Mouse (Mus musculus): ENCODE measurements around the gene Cyp4v3. TPM values are rescaled to one million over a fixed set of nuclear protein-coding genes. Genes with fewer than 3 reads are reported as not detected.

The Cyp4v3 gene
- polyA plus RNA-seq, 1 experiment from 2014 or later: 0.49 TPM

DNA sequence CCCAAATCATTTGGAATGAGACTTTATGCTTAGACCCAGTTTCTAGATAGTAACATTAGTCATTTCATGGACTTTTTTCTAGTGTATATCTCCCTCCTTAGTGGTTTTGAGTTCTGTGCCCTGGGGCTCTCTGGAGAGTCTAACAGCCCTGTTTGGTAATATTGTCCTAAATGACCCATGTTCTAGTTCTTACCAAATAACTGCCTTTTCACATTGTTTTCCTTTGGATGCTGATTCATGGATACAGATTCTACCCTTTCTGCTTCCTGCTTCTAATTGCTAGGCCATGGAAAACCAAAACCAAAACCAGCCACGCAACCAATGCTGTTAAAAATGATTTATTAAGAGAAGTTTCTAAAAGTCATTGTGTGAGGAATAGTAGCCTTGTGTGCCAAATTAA is 27.5 kb downstream of the Cyp4v3 start:
- H3K36me3 ChIP-seq (ENCODE audit: poor library complexity, severe bottlenecking): no peaks in the 10 kb centered on the region
- ATAC-seq: no peak
- no peaks in the 10 kb centered on the region for H3K4me1 ChIP-seq
- no peaks in the 10 kb centered on the region for H3K9me3 ChIP-seq (replicated peaks)
- no peak overlapping the region for H3K4me3 ChIP-seq
- no peaks in the 10 kb centered on the region for H3K27me3 ChIP-seq
- no peak overlapping the region for H3K4me2 ChIP-seq
- 85% methylated on average over 1 of the region's 1 CpGs for WGBS
- H3K27ac ChIP-seq: no peak overlapping the region
- H3K9ac ChIP-seq: no peak overlapping the region

DNA sequence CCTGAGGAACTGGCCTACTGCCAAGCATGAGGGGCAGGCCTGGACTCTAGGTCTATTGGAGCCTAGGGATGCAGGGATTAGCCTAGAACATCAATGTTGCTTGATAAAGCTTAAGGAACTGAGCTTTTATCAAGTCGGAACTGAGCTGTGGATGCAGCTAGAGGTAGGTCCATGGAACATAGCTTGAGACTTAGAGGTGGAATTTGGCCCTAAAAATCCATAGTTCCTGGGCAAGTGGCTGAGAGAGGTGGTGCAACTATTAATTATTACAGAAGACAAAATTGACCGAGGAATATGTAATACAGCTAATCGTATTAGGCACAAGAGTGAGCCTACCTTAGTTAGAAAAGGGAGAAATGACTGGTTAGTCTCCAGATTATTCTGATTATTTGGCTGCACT is 28.7 kb downstream of the Cyp4v3 start:
- Histone ChIP-seq H3K36me3 (ENCODE audit: poor library complexity, severe bottlenecking) (no peaks in the 10 kb centered on the region), H3K4me2 (no peak overlapping the region), H3K9me3 (replicated peaks) (no peaks in the 10 kb centered on the region), H3K4me1 (no peaks in the 10 kb centered on the region), H3K27me3 (no peaks in the 10 kb centered on the region), H3K27ac (no peak overlapping the region), H3K9ac (no peak overlapping the region), H3K4me3 (no peak overlapping the region)
- ATAC-seq: no peak
- WGBS: 86% methylated on average over 3 of the region's 3 CpGs

DNA sequence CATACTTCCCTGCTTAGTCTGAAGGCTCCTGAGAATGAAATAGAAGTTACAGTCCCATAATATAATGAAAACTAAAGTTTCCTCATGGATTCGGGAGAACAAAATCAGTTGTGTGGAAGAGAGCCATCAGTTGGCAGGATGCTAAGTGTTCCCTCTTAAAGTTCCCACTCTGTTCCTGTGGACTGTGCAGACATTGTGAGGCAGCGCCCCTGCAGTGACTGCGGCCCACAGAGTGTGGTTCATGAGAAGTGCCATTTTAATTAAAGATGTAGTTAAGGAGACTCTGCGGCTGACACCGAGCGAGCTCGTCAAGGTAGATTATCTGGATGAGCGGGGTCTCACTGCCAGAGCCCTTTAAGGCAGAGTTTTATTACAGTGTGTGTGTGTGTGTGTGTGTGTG is 30.6 kb downstream of the Cyp4v3 start:
- ATAC-seq: no peak
- WGBS: 58% methylated on average over 8 of the region's 8 CpGs

DNA sequence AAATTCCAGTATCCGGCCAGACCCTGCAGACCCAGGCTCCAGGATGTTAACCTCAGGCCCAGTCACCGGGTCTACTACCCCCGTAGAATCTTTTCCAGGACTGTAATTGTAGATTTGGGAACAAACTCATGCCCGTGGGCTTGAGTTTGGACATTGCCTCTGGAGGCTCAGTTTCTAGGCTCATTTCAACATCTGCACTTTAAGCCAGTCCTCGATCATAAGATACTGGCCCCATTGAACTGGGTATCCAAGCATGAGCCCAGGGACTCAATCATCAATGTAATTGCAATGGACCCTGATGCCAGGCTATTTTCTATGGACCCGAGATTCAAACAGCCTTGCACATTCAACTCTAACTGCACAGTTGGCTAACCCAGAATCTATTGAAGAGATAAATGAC is 37.7 kb downstream of the Cyp4v3 start:
- H3K27me3 ChIP-seq: no peaks in the 10 kb centered on the region
- no peak overlapping the region for H3K4me3 ChIP-seq
- no peak overlapping the region for H3K9ac ChIP-seq
- no peaks in the 10 kb centered on the region for H3K36me3 ChIP-seq (ENCODE audit: poor library complexity, severe bottlenecking)
- no peak for ATAC-seq
- no peak overlapping the region for H3K4me2 ChIP-seq
- H3K4me1 ChIP-seq: no peaks in the 10 kb centered on the region
- 96% methylated on average over 6 of the region's 6 CpGs for WGBS
- H3K9me3 ChIP-seq (replicated peaks): no peaks in the 10 kb centered on the region
- H3K27ac ChIP-seq: no peak overlapping the region

More for the DNA sequence above, 30.6 kb downstream of the Cyp4v3 start:
- H3K9ac ChIP-seq: no peak overlapping the region
- H3K27me3 ChIP-seq: no peaks in the 10 kb centered on the region
- H3K4me1 ChIP-seq: no peaks in the 10 kb centered on the region
- H3K4me2 ChIP-seq: no peak overlapping the region
- H3K4me3 ChIP-seq: no peak overlapping the region
- H3K36me3 ChIP-seq (ENCODE audit: poor library complexity, severe bottlenecking): no peaks in the 10 kb centered on the region
- no peaks in the 10 kb centered on the region for H3K9me3 ChIP-seq (replicated peaks)
- H3K27ac ChIP-seq: no peak overlapping the region

DNA sequence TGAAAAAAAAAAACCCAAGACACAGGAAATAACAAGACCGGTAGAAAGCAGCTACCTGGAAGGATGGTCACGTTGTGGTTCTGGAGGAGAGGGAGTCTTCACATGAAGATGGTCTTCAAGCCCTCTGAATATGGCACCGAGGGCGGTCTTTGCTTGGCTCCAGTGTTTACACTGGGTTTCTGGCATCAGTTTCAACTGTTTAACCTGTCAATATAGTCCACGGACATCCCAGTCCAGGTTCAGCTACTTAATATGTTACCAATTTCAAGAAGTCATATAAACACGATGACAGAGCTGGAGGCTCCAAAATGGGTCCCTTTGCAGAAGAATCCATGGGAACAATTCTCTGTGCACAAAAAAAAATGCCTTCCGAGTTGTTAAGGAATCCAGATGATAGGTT is 38.3 kb downstream of the Cyp4v3 start, which contains the start of gene Klkb1:
Gene Klkb1, minus strand, starts transcription at position 173 of the 400 bp plus-strand sequence.
- Histone ChIP-seq H3K27ac (no peak within 1 kb of the TSS), H3K4me1 (no peaks in the 10 kb centered on the region), H3K4me2 (no peak within 1 kb of the TSS), H3K4me3 (no peak within 1 kb of the TSS), H3K27me3 (no peaks in the 10 kb centered on the region), H3K36me3 (ENCODE audit: poor library complexity, severe bottlenecking) (no peaks in the 10 kb centered on the region), H3K9ac (no peak within 1 kb of the TSS), H3K9me3 (replicated peaks) (no peaks in the 10 kb centered on the region)
- ATAC-seq: no peak
- WGBS: 91% methylated on average over 7 of the region's 7 CpGs

DNA sequence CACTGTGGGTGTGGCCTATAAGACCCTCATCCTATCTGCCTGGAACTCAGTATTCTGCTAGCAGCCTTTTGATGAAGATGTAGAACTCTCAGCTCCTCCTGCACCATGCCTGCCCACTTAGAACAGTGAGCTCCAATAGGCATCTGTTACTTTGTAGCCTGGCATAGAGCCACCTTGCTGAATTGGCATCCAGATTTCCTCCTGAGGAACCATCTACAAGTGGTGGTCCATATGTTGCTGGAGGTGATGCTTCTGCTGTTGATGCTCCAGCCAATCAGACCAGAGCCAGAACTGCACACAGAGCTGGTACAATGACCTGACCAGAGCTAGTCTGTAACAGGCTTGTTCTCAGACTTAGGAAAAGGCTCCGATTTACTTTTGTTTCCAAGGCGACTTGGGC is 41.2 kb downstream of the Cyp4v3 start:
- no peak overlapping the region for H3K4me3 ChIP-seq
- no peaks in the 10 kb centered on the region for H3K27me3 ChIP-seq
- H3K27ac ChIP-seq: no peak overlapping the region
- H3K4me2 ChIP-seq: no peak overlapping the region
- no peak overlapping the region for H3K9ac ChIP-seq
- no peaks in the 10 kb centered on the region for H3K4me1 ChIP-seq
- no peaks in the 10 kb centered on the region for H3K36me3 ChIP-seq (ENCODE audit: poor library complexity, severe bottlenecking)
- no peaks in the 10 kb centered on the region for H3K9me3 ChIP-seq (replicated peaks)
- peak; percentile 83; the same call in 1 of the 2 replicates for ATAC-seq
- WGBS: 82% methylated on average over 2 of the region's 2 CpGs

DNA sequence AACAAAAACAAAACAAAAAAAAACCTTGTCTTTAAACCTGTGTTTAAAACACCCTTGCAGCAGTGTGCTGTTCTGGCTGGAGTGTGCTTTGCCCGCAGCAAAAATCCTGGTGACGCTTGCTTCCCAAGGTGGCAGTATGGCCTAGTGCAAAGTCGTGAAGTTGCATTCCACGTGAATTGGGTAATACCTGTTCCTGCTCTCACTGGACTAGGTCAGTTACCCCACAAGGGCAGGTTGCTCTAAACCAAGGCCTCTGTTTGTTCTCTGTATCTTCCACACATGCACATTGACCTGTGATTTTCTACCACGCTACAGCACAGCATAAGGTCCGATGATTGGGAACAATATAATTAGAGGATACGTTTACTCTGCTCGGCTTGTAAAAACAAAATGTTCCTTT is 51.4 kb downstream of the Cyp4v3 start:
- Histone ChIP-seq H3K4me1 (no peaks in the 10 kb centered on the region), H3K4me2 (no peak overlapping the region), H3K9me3 (replicated peaks) (no peaks in the 10 kb centered on the region), H3K9ac (no peak overlapping the region), H3K4me3 (no peak overlapping the region), H3K27me3 (no peaks in the 10 kb centered on the region), H3K36me3 (ENCODE audit: poor library complexity, severe bottlenecking) (no peaks in the 10 kb centered on the region), H3K27ac (no peak overlapping the region)
- no peak for ATAC-seq
- WGBS: 79% methylated on average over 8 of the region's 8 CpGs

DNA sequence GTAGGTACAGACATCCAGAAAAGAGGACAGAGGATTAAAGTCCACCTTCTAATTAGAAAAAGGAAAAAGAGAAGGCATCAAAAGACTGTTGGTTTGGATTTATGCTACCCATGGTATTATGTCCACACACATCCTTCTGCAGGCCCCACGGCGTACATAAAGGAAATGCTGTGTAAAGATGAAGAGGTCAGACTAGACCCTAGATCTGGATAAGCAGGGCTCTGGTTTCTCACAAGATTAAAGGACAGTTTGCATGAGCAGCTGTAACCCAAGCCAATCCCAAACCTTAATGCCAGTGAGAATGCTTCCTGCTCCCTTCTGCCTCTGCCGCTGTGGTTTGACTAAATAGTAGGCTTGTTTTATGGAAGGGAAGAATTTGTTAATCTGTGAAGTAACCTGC is 55.6 kb downstream of the Cyp4v3 start:
- no peak overlapping the region for H3K9ac ChIP-seq
- H3K9me3 ChIP-seq (replicated peaks): no peaks in the 10 kb centered on the region
- no peak overlapping the region for H3K4me2 ChIP-seq
- no peaks in the 10 kb centered on the region for H3K36me3 ChIP-seq (ENCODE audit: poor library complexity, severe bottlenecking)
- H3K27ac ChIP-seq: no peak overlapping the region
- H3K4me1 ChIP-seq: no peaks in the 10 kb centered on the region
- WGBS: 84% methylated on average over 3 of the region's 3 CpGs
- ATAC-seq: no peak
- H3K27me3 ChIP-seq: no peaks in the 10 kb centered on the region
- H3K4me3 ChIP-seq: no peak overlapping the region

DNA sequence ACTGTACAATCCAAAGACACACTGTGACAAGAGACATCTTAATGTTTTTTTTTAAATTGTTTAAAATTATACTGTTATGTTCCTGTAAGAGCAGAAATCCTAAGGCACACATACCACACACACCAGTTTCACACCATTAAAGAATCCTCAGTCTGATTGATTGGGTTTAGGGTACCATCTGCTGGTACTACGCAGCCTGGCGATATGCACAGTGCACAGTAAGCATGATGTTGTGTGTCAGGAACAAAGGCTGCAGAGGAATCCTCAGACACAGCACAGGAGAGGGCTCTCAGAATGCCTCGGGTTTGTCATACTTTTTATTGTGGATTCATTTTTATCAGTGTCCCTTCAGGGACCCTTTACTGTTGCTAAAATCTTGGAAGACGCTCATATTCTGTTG is 58.7 kb downstream of the Cyp4v3 start:
- WGBS: 87% methylated on average over 4 of the region's 4 CpGs
- no peak for ATAC-seq
- Histone ChIP-seq H3K4me2 (no peak overlapping the region), H3K4me3 (no peak overlapping the region), H3K27me3 (no peaks in the 10 kb centered on the region), H3K4me1 (no peaks in the 10 kb centered on the region), H3K27ac (no peak overlapping the region), H3K9me3 (replicated peaks) (no peaks in the 10 kb centered on the region), H3K9ac (no peak overlapping the region), H3K36me3 (ENCODE audit: poor library complexity, severe bottlenecking) (no peaks in the 10 kb centered on the region)

DNA sequence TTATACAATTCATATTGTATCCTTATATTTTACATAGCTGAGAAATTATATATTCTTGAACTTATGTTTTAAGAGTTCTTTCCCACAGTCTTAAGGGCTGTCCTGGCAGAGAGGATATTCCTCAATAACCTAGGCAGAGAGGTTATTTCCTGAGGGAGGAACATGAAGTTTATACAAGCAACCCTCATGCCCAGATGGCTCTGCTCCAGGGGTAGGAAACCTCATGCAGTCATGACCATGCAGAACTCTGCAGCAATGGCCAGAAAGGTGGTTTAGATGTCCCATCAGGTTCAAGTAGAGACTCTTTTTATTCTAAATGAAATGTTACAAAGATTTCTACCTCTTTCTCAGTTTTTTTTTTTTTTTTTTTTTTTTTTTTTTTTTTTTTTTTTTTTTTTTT is 64.0 kb downstream of the Cyp4v3 start:
- no peaks in the 10 kb centered on the region for H3K4me1 ChIP-seq
- H3K4me3 ChIP-seq: no peak overlapping the region
- no peaks in the 10 kb centered on the region for H3K9me3 ChIP-seq (replicated peaks)
- H3K27ac ChIP-seq: no peak overlapping the region
- no peak overlapping the region for H3K4me2 ChIP-seq
- ATAC-seq: no peak
- H3K36me3 ChIP-seq (ENCODE audit: poor library complexity, severe bottlenecking): no peaks in the 10 kb centered on the region
- no peaks in the 10 kb centered on the region for H3K27me3 ChIP-seq
- H3K9ac ChIP-seq: no peak overlapping the region

DNA sequence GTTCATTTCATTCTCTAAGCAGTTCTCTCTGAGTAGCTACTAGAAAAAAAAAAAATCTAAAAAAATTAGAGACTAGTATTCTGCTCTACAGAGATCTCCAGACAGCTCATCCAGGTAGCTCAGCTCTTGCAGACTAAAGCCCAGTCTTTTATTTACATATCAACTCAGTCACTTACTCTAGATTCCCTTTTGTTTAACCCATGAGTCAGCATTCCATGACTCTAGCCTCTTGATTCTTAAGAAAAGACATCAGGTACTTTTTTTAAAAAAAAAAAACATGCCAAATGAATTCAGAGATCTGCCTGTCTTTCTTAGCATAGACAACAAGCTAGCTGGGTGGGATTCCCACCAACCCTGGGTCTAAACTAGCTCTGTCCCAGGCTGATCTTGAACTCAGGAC is 64.5 kb downstream of the Cyp4v3 start:
- Histone ChIP-seq H3K27me3 (no peaks in the 10 kb centered on the region), H3K36me3 (ENCODE audit: poor library complexity, severe bottlenecking) (no peaks in the 10 kb centered on the region), H3K9ac (no peak overlapping the region), H3K4me1 (no peaks in the 10 kb centered on the region), H3K27ac (no peak overlapping the region), H3K9me3 (replicated peaks) (no peaks in the 10 kb centered on the region), H3K4me3 (no peak overlapping the region), H3K4me2 (no peak overlapping the region)
- no peak for ATAC-seq

DNA sequence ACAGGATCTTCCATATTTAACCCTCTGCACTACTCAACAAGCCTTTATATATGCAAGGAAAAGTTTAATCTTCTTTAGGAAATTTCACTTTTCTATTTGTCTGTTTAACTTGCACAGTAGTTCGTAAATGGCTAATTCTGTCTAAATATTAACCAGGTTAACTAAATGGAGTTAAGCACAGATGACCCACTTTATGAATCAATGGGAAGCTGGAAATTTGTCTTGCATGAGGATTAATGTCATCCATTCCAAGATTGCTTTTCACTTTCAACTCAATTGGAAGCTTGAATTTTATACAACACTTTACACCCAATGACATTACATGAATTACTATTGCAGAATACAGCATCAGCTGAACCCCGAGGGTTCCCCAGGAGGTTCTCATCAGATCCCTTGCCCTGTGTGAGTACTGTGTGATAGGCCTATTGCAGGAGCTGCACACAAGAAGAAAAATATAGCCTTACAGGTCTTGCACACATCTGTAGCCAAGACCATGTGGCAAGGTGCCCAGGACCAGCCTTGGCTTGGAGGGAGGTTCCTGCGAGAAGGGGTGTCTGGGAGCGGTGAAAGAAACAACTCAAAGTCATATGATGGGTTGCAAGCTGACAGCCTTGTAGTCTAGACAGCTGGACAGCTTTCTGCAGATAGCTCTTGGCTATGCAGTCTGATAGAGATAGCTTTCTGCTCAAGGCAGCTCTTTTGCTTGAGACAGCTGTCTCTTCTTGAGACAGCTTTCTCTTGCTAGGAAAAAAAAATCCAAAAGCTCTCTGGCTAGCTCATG is 65.2 kb downstream of the Cyp4v3 start:
- H3K9me3 ChIP-seq (replicated peaks): no peaks in the 10 kb centered on the region
- no peak overlapping the region for H3K9ac ChIP-seq
- H3K4me2 ChIP-seq: no peak overlapping the region
- no peaks in the 10 kb centered on the region for H3K27me3 ChIP-seq
- no peak overlapping the region for H3K27ac ChIP-seq
- no peak for ATAC-seq
- WGBS: 93% methylated on average over 4 of the region's 4 CpGs
- no peak overlapping the region for H3K4me3 ChIP-seq
- H3K36me3 ChIP-seq (ENCODE audit: poor library complexity, severe bottlenecking): no peaks in the 10 kb centered on the region
- no peaks in the 10 kb centered on the region for H3K4me1 ChIP-seq

DNA sequence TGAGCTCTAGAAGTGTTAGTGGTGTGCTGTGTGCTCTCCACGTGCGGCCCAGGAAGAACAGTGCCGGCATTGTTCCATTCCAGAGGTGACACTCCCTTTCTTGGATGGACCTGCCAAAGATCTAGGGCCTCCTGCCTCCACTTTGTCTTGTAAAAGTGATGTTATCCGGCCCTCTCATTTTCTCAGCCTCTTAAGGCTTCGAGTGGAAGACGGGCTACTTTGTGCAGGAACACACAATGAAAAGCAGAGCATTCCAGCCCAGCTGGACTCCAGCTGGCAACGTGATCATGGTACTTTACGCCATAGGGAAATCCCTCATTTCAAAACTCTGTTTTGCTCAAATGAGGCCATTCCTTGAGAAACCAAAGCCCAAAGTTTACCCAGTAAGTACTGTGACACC is 66.0 kb downstream of the Cyp4v3 start:
- ATAC-seq: no peak
- Histone ChIP-seq H3K9me3 (replicated peaks) (no peaks in the 10 kb centered on the region), H3K27ac (no peak overlapping the region), H3K36me3 (ENCODE audit: poor library complexity, severe bottlenecking) (no peaks in the 10 kb centered on the region), H3K27me3 (no peaks in the 10 kb centered on the region), H3K4me1 (no peaks in the 10 kb centered on the region), H3K4me2 (no peak overlapping the region), H3K4me3 (no peak overlapping the region), H3K9ac (no peak overlapping the region)
- WGBS: 42% methylated on average over 8 of the region's 8 CpGs
